22 mouse cellular contexts compared by ENCODE assay signal in genomic region chr5:62320682-62321081, GRCm38 (mm10).
A peak's percentile ranks its signal among the peaks of the same experiment; 100 is the strongest.
DNase-seq lines count a peak whose midpoint lies in the region; ATAC-seq and TF ChIP-seq lines count a peak whose summit lies in the region.
"Had no signal": no experiment of that assay in that cellular context is flagged by ENCODE, and none has a peak within 500 bp of the region (broad histone marks: within the 10 kb centered on the region; RNA-seq: fewer than 3 reads in every experiment).

No protein-coding gene starts in this region.

- no peak overlapping the region for H3K4me3 ChIP-seq in midbrain, embryonic 12.5 days
- H3K4me3 ChIP-seq in midbrain, postnatal 0 days (ENCODE audit: low read depth, low read length): no peak overlapping the region
- H3K4me3 ChIP-seq in midbrain, embryonic 15.5 days: no peak overlapping the region
- H3K4me3 ChIP-seq: forebrain, embryonic 15.5 days; heart, embryonic 12.5 days; heart, embryonic 15.5 days; hindbrain, embryonic 10.5 days; hindbrain, embryonic 13.5 days had no signal

- H3K4me2 ChIP-seq in midbrain, embryonic 12.5 days (replicated peaks): no peak overlapping the region
- no peak overlapping the region for H3K4me2 ChIP-seq in midbrain, postnatal 0 days (ENCODE audit: low read depth, low read length, poor library complexity, severe bottlenecking)
- H3K4me2 ChIP-seq in midbrain, embryonic 15.5 days: no peak overlapping the region
- H3K4me2 ChIP-seq: forebrain, embryonic 15.5 days; heart, embryonic 12.5 days; heart, embryonic 15.5 days; hindbrain, embryonic 13.5 days had no signal

- DNase-seq in midbrain, postnatal 0 days (ENCODE audit: low spot score): no peak
- peak; percentile 57 for DNase-seq in brain, embryonic 14.5 days (ENCODE audit: low read depth)
- peak; percentile 3 for DNase-seq in retina, postnatal 1 day
- DNase-seq: adrenal gland, adult 2 months; adrenal gland, postnatal 14 days; cerebellum, adult 18-20 months; cerebellum, adult 9-10 months; cerebellum, postnatal 14 days; gastrocnemius, postnatal 25 days; heart, adult 18-20 months; heart, postnatal 10 days; heart, postnatal 36 days had no signal

- H3K27me3 ChIP-seq in midbrain, embryonic 12.5 days: no peaks in the 10 kb centered on the region
- no peaks in the 10 kb centered on the region for H3K27me3 ChIP-seq in midbrain, postnatal 0 days (ENCODE audit: insufficient read depth, low read length)
- no peaks in the 10 kb centered on the region for H3K27me3 ChIP-seq in midbrain, embryonic 15.5 days (replicated peaks)
- H3K27me3 ChIP-seq: forebrain, embryonic 15.5 days; heart, embryonic 12.5 days; heart, embryonic 15.5 days; hindbrain, embryonic 13.5 days had no signal

- H3K4me1 ChIP-seq in midbrain, embryonic 12.5 days: no peaks in the 10 kb centered on the region
- no peaks in the 10 kb centered on the region for H3K4me1 ChIP-seq in midbrain, postnatal 0 days (ENCODE audit: insufficient read depth, low read length)
- H3K4me1 ChIP-seq in midbrain, embryonic 15.5 days: no peaks in the 10 kb centered on the region
- H3K4me1 ChIP-seq: forebrain, embryonic 15.5 days; heart, embryonic 12.5 days; heart, embryonic 15.5 days; hindbrain, embryonic 10.5 days; hindbrain, embryonic 13.5 days had no signal

- no peak for TF ChIP-seq POLR2A in brain, embryonic 14.5 days (IDR thresholded peaks at IDR 0.05; ENCODE audit: borderline replicate concordance, extremely low read depth, insufficient read depth, insufficient read length, poor library complexity, severe bottlenecking)

- WGBS in midbrain, embryonic 12.5 days: 75% methylated on average over 2 of the region's 2 CpGs
- 47% methylated on average over 2 of the region's 2 CpGs for WGBS in midbrain, postnatal 0 days
- 46% methylated on average over 2 of the region's 2 CpGs for WGBS in midbrain, embryonic 15.5 days

- 0 out of 2 replicates have a peak, but pooled peaks have one; percentile 30 for ATAC-seq in midbrain, embryonic 12.5 days (ENCODE audit: low FRiP score, low read depth)
- ATAC-seq in midbrain, postnatal 0 days (ENCODE audit: low FRiP score): no peak
- ATAC-seq in midbrain, embryonic 15.5 days (replicated peaks): peak; percentile 70
- no peak for ATAC-seq in erythroblast, adult 5-6 weeks (replicated peaks; ENCODE audit: low FRiP score, poor library complexity, severe bottlenecking)
- ATAC-seq: CD4-positive, CD25-positive, alpha-beta regulatory T cell, adult 4 months; forebrain, embryonic 15.5 days; hindbrain, embryonic 16.5 days had no signal

- no peaks in the 10 kb centered on the region for H3K36me3 ChIP-seq in midbrain, embryonic 12.5 days
- H3K36me3 ChIP-seq in midbrain, postnatal 0 days (ENCODE audit: insufficient read depth, low read length): no peaks in the 10 kb centered on the region
- no peaks in the 10 kb centered on the region for H3K36me3 ChIP-seq in midbrain, embryonic 15.5 days (replicated peaks)
- H3K36me3 ChIP-seq: forebrain, embryonic 15.5 days; heart, embryonic 12.5 days; heart, embryonic 15.5 days; hindbrain, embryonic 10.5 days; hindbrain, embryonic 13.5 days had no signal

- H3K9me3 ChIP-seq in midbrain, embryonic 12.5 days: no peaks in the 10 kb centered on the region
- no peaks in the 10 kb centered on the region for H3K9me3 ChIP-seq in midbrain, postnatal 0 days (ENCODE audit: low read length)
- no peaks in the 10 kb centered on the region for H3K9me3 ChIP-seq in midbrain, embryonic 15.5 days
- H3K9me3 ChIP-seq: forebrain, embryonic 15.5 days; heart, embryonic 12.5 days; heart, embryonic 15.5 days; hindbrain, embryonic 10.5 days; hindbrain, embryonic 13.5 days had no signal

- TF ChIP-seq CTCF in midbrain, postnatal 0 days (IDR thresholded peaks at IDR 0.05): no peak
- TF ChIP-seq CTCF in brain, embryonic 14.5 days (IDR thresholded peaks at IDR 0.05; ENCODE audit: borderline replicate concordance, extremely low read depth, insufficient read depth, insufficient read length): no peak

- H3K27ac ChIP-seq in midbrain, embryonic 12.5 days (replicated peaks): no peak overlapping the region
- no peak overlapping the region for H3K27ac ChIP-seq in midbrain, postnatal 0 days (ENCODE audit: low read depth, low read length)
- H3K27ac ChIP-seq in midbrain, embryonic 15.5 days: no peak overlapping the region
- H3K27ac ChIP-seq: forebrain, embryonic 15.5 days; heart, embryonic 15.5 days; hindbrain, embryonic 10.5 days; hindbrain, embryonic 13.5 days had no signal

- no peak overlapping the region for H3K9ac ChIP-seq in midbrain, embryonic 12.5 days (replicated peaks)
- no peak overlapping the region for H3K9ac ChIP-seq in midbrain, postnatal 0 days (replicated peaks; ENCODE audit: low read length, poor library complexity, severe bottlenecking)
- H3K9ac ChIP-seq in midbrain, embryonic 15.5 days: no peak overlapping the region
- H3K9ac ChIP-seq: forebrain, embryonic 15.5 days; heart, embryonic 12.5 days; heart, embryonic 15.5 days; hindbrain, embryonic 13.5 days had no signal

Comparison
In these comparisons a context has a peak if more than half of its experiments do, and no peak if none do; other contexts are left out.
1. ATAC-seq: peak in midbrain, embryonic 12.5 days (single experiment) and midbrain, embryonic 15.5 days (single experiment); none in midbrain, postnatal 0 days (single experiment) and erythroblast, adult 5-6 weeks (single experiment).